Mouse (Mus musculus): ENCODE measurements at regions not wholly inside any gene's neighbourhood (a gene's known extent, or its start where the extent isn't known, plus 50 kb on each side); places are given as distances from the start of the nearest gene placed in this dataset.

DNA sequence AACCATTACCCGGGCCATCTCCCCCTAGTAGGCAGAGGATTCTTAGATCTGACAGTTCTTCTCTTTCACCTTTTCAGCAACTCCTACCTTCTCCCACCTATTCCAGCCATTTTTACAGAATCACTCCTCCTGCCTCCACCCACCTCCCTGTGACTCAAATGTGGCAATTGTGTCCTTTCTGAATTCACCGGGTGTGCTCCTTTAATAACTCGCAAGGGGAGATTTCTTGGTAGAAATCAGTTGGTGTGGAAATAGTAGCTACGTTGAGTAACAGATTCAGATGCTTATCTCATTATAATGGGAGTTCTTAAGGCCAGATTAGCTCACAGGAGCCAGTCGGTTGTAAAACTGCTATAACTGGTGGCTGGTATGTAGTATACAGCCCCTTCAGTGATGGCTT is 92.4 kb upstream of the Spdye4c start:
- Histone ChIP-seq H3K4me3 (ENCODE audit: low read depth, low read length) (no peak overlapping the region), H3K36me3 (ENCODE audit: control insufficient read depth, insufficient read depth, low read length) (no peaks in the 10 kb centered on the region), H3K9ac (replicated peaks; ENCODE audit: low read depth, low read length) (no peak overlapping the region), H3K27ac (ENCODE audit: low read depth, low read length) (no peak overlapping the region), H3K4me2 (ENCODE audit: low read depth, low read length) (no peak overlapping the region), H3K27me3 (ENCODE audit: control insufficient read depth, insufficient read depth, low read length) (no peaks in the 10 kb centered on the region), H3K9me3 (ENCODE audit: control insufficient read depth, low read length) (no peaks in the 10 kb centered on the region), H3K4me1 (ENCODE audit: control insufficient read depth, insufficient read depth, low read length) (no peaks in the 10 kb centered on the region)
- no peak for ATAC-seq (ENCODE audit: low read depth)
- WGBS: 83% methylated on average over 5 of the region's 5 CpGs

DNA sequence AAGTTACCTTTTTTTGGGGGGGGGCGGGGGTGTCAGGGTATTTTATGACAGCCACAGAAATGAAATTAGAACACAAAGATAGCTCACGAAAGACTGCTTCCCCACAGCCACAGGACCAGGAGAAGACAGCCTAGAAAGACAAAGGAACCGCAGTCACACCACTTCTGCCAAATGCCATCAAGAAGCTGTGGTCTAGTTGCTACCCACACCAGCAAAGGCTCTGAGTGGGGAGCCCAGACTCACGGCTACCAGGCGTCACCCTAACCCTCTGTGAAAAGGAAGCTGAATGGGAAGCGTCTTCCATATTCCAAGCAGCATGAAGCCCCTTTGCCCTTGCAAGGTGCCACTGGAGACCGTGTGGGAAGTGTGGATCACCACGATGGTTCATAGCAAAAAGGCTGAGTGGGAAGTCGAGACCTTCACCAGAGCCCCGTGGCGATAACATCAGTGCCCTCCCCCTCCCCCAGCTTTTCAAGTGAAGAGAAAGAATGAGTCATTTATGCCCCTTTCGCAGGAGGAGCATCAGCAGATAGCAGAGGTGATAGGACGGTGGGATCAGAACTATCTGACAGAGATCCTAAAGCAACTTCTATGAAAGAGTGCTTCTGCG is 91.3 kb upstream of the Spdye4c start:
- Histone ChIP-seq H3K4me2 (ENCODE audit: low read depth, low read length) (no peak overlapping the region), H3K9me3 (ENCODE audit: control insufficient read depth, low read length) (no peaks in the 10 kb centered on the region), H3K27me3 (ENCODE audit: control insufficient read depth, insufficient read depth, low read length) (no peaks in the 10 kb centered on the region), H3K4me3 (ENCODE audit: low read depth, low read length) (no peak overlapping the region), H3K9ac (replicated peaks; ENCODE audit: low read depth, low read length) (no peak overlapping the region), H3K27ac (ENCODE audit: low read depth, low read length) (no peak overlapping the region), H3K36me3 (ENCODE audit: control insufficient read depth, insufficient read depth, low read length) (no peaks in the 10 kb centered on the region), H3K4me1 (ENCODE audit: control insufficient read depth, insufficient read depth, low read length) (no peaks in the 10 kb centered on the region)
- no peak for ATAC-seq (ENCODE audit: low read depth)
- 89% methylated on average over 14 of the region's 14 CpGs for WGBS

DNA sequence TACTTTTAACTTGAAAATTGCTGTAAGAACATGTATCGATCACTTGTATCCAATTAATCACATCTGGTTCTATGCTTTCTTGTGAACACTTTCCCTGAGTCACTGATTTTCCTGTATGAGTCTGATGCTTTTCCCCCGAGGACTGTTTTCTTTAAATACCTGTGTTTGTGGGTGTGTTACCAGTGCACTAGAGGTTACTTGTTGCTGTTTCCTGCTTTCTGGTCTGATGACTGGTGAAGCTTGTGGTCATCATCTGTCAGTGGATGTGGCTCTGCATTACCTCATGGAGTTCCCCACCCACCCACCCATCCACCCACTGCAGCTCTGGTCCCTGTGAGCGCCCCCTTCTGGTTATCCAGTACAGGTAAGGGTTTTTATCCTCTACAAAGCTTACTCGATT is 88.3 kb upstream of the Spdye4c start:
- WGBS: 81% methylated on average over 4 of the region's 4 CpGs
- Histone ChIP-seq H3K9me3 (ENCODE audit: control insufficient read depth, low read length) (no peaks in the 10 kb centered on the region), H3K27ac (ENCODE audit: low read depth, low read length) (no peak overlapping the region), H3K27me3 (ENCODE audit: control insufficient read depth, insufficient read depth, low read length) (no peaks in the 10 kb centered on the region), H3K9ac (replicated peaks; ENCODE audit: low read depth, low read length) (no peak overlapping the region), H3K4me2 (ENCODE audit: low read depth, low read length) (no peak overlapping the region), H3K4me3 (ENCODE audit: low read depth, low read length) (no peak overlapping the region), H3K36me3 (ENCODE audit: control insufficient read depth, insufficient read depth, low read length) (no peaks in the 10 kb centered on the region), H3K4me1 (ENCODE audit: control insufficient read depth, insufficient read depth, low read length) (no peaks in the 10 kb centered on the region)
- ATAC-seq (ENCODE audit: low read depth): no peak

DNA sequence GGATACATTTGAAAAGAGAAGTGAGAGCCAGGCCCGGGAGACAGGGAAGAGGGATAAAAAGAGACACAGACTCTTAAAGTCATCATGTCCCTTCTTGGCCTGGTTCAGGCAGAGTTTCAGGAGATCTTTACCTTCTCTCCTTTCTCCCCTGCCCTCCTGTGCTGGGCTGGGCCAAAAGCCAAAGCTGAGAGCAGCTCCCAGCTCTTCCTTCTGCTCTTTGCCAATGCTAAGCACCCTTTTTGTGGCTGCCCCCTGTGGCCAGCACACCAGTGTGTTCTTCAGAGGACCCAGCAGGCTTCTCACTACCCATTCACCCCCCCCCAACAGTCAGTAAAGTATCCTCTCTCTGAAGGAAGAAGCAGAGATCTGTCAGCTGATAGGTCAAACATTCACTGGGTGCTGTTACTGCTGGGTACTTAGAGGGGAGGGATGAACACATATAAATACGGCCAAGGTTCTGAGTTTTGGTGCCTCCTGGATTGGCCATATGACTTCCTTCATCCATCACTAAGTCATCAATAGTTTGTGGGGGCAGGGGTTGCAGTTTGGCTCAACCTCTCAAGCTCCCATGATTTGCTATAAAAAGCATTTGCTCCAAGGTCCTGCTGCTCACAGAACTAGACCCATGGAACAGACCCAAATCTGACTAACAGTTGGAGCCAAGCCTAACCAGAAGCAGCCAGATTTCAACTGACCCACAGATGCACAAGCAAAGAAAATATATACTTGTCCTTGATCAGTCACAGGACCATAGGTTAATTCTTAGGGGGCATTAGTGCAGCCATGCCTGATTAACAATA is 87.7 kb upstream of the Spdye4c start:
- Histone ChIP-seq H3K4me2 (ENCODE audit: low read depth, low read length) (no peak overlapping the region), H3K4me1 (ENCODE audit: control insufficient read depth, insufficient read depth, low read length) (no peaks in the 10 kb centered on the region), H3K27ac (ENCODE audit: low read depth, low read length) (no peak overlapping the region), H3K9me3 (ENCODE audit: control insufficient read depth, low read length) (no peaks in the 10 kb centered on the region), H3K4me3 (ENCODE audit: low read depth, low read length) (no peak overlapping the region), H3K27me3 (ENCODE audit: control insufficient read depth, insufficient read depth, low read length) (no peaks in the 10 kb centered on the region), H3K9ac (replicated peaks; ENCODE audit: low read depth, low read length) (no peak overlapping the region), H3K36me3 (ENCODE audit: control insufficient read depth, insufficient read depth, low read length) (no peaks in the 10 kb centered on the region)
- no peak for ATAC-seq (ENCODE audit: low read depth)
- 92% methylated on average over 2 of the region's 2 CpGs for WGBS

DNA sequence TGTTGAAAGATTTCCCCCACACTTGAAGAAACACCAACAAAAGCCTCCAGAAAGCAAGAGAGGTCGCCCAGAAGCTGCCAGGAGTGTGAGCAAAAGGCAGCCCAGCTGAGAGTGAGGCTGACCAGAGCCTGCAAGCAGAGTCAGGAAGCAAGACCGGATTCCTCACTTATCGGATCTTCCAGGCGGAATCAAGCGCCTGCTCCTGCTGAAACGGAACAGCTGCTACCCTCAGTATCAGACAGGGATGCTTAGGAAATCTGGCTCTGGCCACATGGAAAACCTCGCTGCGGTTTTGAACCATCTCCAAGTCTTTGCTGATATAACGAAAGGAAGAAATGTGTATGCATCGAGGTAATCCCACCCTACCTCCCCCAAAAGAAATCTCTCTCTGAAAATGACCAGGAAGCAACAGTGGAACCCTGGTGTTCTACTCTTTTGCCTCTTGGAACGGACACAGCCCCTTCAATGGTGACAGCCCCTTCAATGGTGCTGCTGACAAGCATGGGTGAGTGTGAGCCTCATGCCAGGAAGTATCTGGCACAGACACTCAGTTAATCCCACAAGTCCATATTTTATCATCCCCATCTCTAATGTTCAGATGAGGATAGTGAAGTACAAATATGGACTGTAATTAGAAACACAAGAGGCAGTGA is 83.3 kb upstream of the Spdye4c start:
- H3K27ac ChIP-seq (ENCODE audit: low read depth, low read length): no peak overlapping the region
- no peaks in the 10 kb centered on the region for H3K9me3 ChIP-seq (ENCODE audit: control insufficient read depth, low read length)
- no peak overlapping the region for H3K4me2 ChIP-seq (ENCODE audit: low read depth, low read length)
- H3K27me3 ChIP-seq (ENCODE audit: control insufficient read depth, insufficient read depth, low read length): no peaks in the 10 kb centered on the region
- H3K9ac ChIP-seq (replicated peaks; ENCODE audit: low read depth, low read length): no peak overlapping the region
- H3K36me3 ChIP-seq (ENCODE audit: control insufficient read depth, insufficient read depth, low read length): no peaks in the 10 kb centered on the region
- ATAC-seq (ENCODE audit: low read depth): no peak
- H3K4me3 ChIP-seq (ENCODE audit: low read depth, low read length): no peak overlapping the region
- no peaks in the 10 kb centered on the region for H3K4me1 ChIP-seq (ENCODE audit: control insufficient read depth, insufficient read depth, low read length)
- WGBS: 78% methylated on average over 11 of the region's 11 CpGs

DNA sequence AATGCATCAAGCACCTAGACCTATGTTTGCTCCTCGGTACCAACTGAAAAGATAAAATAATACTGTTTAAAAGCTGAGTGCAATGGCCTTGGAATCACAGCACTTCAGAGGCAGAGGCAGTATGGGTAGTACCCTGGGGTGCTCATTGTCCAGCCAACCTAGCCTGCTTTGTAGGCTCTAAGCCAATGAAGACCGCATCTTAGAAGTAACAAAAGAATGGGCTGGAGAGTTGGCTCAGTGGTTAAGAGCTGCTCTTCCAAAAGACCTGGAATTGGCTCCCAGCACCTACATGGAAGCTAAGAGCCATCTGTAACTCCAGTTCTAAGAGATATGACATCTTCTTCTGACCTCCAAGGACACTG is 82.8 kb upstream of the Spdye4c start:
- H3K27me3 ChIP-seq (ENCODE audit: control insufficient read depth, insufficient read depth, low read length): no peaks in the 10 kb centered on the region
- no peak overlapping the region for H3K4me3 ChIP-seq (ENCODE audit: low read depth, low read length)
- ATAC-seq (ENCODE audit: low read depth): no peak
- H3K9me3 ChIP-seq (ENCODE audit: control insufficient read depth, low read length): no peaks in the 10 kb centered on the region
- H3K27ac ChIP-seq (ENCODE audit: low read depth, low read length): no peak overlapping the region
- no peaks in the 10 kb centered on the region for H3K36me3 ChIP-seq (ENCODE audit: control insufficient read depth, insufficient read depth, low read length)
- 73% methylated on average over 2 of the region's 2 CpGs for WGBS
- H3K4me1 ChIP-seq (ENCODE audit: control insufficient read depth, insufficient read depth, low read length): no peaks in the 10 kb centered on the region
- H3K9ac ChIP-seq (replicated peaks; ENCODE audit: low read depth, low read length): no peak overlapping the region
- no peak overlapping the region for H3K4me2 ChIP-seq (ENCODE audit: low read depth, low read length)

DNA sequence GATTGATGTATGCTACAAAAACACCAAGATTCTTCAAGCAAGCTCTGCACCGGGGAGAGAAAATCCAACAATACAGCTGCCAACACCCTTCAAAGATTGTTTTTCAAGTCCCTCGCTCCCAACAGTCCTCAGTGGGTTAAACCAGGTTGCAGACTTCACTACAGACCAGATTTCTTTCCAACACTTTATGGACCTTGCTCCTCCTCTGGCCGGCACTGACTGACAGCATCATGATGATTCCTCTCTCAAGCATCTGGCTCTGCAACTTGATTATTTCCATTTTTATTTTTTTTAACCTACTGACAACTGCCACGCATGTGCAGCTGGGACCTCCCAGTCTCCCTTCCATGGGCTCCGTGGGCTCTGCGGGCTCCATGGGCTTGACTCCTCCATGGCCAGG is 79.7 kb upstream of the Spdye4c start:
- Histone ChIP-seq H3K27me3 (ENCODE audit: control insufficient read depth, insufficient read depth, low read length) (no peaks in the 10 kb centered on the region), H3K4me1 (ENCODE audit: control insufficient read depth, insufficient read depth, low read length) (no peaks in the 10 kb centered on the region), H3K4me3 (ENCODE audit: low read depth, low read length) (no peak overlapping the region), H3K36me3 (ENCODE audit: control insufficient read depth, insufficient read depth, low read length) (no peaks in the 10 kb centered on the region), H3K27ac (ENCODE audit: low read depth, low read length) (no peak overlapping the region), H3K4me2 (ENCODE audit: low read depth, low read length) (no peak overlapping the region), H3K9me3 (ENCODE audit: control insufficient read depth, low read length) (no peaks in the 10 kb centered on the region), H3K9ac (replicated peaks; ENCODE audit: low read depth, low read length) (no peak overlapping the region)
- ATAC-seq (ENCODE audit: low read depth): no peak
- 66% methylated on average over 6 of the region's 6 CpGs for WGBS

DNA sequence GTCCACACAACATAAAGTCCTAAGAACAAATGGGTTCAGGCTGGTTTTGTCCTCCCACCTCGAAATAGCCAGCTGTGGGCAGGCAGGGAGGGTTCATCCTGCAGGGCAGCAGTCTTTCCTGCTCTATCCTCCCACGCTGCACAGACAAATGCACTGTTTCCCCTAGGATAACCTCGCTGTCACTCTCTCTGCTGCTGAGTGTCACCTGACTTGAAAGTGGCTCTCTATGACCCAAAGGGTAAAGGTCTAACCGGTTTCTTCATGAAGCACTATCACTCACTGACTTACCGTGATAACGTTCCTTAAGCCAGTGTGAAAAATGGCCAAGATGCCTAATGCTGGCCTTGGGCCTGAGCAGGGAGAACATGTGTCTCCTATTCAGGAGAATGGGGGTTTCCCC is 78.2 kb upstream of the Spdye4c start:
- Histone ChIP-seq H3K9me3 (ENCODE audit: control insufficient read depth, low read length) (no peaks in the 10 kb centered on the region), H3K27me3 (ENCODE audit: control insufficient read depth, insufficient read depth, low read length) (no peaks in the 10 kb centered on the region), H3K27ac (ENCODE audit: low read depth, low read length) (no peak overlapping the region), H3K4me1 (ENCODE audit: control insufficient read depth, insufficient read depth, low read length) (no peaks in the 10 kb centered on the region), H3K36me3 (ENCODE audit: control insufficient read depth, insufficient read depth, low read length) (no peaks in the 10 kb centered on the region), H3K4me2 (ENCODE audit: low read depth, low read length) (no peak overlapping the region), H3K9ac (replicated peaks; ENCODE audit: low read depth, low read length) (no peak overlapping the region), H3K4me3 (ENCODE audit: low read depth, low read length) (no peak overlapping the region)
- ATAC-seq (ENCODE audit: low read depth): no peak
- 75% methylated on average over 6 of the region's 6 CpGs for WGBS
